Mouse (Mus musculus) ES-CJ7 (cell line): Measurements from ENCODE around the gene Inpp5k.

Experiments
- DNase-seq: peaks from one replicate; pipeline ENCODE4 v3.0.0; 2011; ENCODE audit warnings: low read depth, low spot score

The Inpp5k gene

GRCm38 (mm10) chr11:75653781-75654470 lies 23.1 kb downstream of the Inpp5k start:
- DNase-seq: peak; percentile 90

GRCm38 (mm10) chr11:75654471-75655390 lies 23.9 kb downstream of the Inpp5k start:
- DNase-seq: no peak

- DNase-seq: peak; percentile 66
Measured at GRCm38 (mm10) chr11:75655621-75656545, 25.1 kb downstream of the Inpp5k start.

- DNase-seq: peak; percentile 58
Measured at GRCm38 (mm10) chr11:75656621-75657590, 26.1 kb downstream of the Inpp5k start.

GRCm38 (mm10) chr11:75657841-75658240 lies 27.1 kb downstream of the Inpp5k start:
- no peak for DNase-seq

GRCm38 (mm10) chr11:75658311-75658710 lies 27.5 kb downstream of the Inpp5k start:
- no peak for DNase-seq

- no peak for DNase-seq
Measured at GRCm38 (mm10) chr11:75658996-75659750, 28.4 kb downstream of the Inpp5k start.

- no peak for DNase-seq
Measured at GRCm38 (mm10) chr11:75660081-75660590, 29.3 kb downstream of the Inpp5k start.

GRCm38 (mm10) chr11:75660941-75661800 lies 30.4 kb downstream of the Inpp5k start:
- DNase-seq: no peak

GRCm38 (mm10) chr11:75662131-75662530 lies 31.3 kb downstream of the Inpp5k start:
- DNase-seq: no peak

- no peak for DNase-seq
Measured at GRCm38 (mm10) chr11:75666296-75666695, 35.5 kb downstream of the Inpp5k start.

- DNase-seq: no peak
Measured at GRCm38 (mm10) chr11:75668621-75669020, 37.8 kb downstream of the Inpp5k start.

GRCm38 (mm10) chr11:75669176-75669852 lies 38.5 kb downstream of the Inpp5k start:
- no peak for DNase-seq

GRCm38 (mm10) chr11:75669853-75670200 lies 39.0 kb downstream of the Inpp5k start:
- no peak for DNase-seq

- no peak for DNase-seq
Measured at GRCm38 (mm10) chr11:75671426-75672180, 40.8 kb downstream of the Inpp5k start.

GRCm38 (mm10) chr11:75673411-75673810 lies 42.6 kb downstream of the Inpp5k start:
- DNase-seq: no peak

- DNase-seq: no peak
Measured at GRCm38 (mm10) chr11:75674875-75675274, 44.1 kb downstream of the Inpp5k start.
